Mouse (Mus musculus): ENCODE results near the gene Tsr3. TPM values are rescaled to one million over a fixed set of nuclear protein-coding genes. Genes with fewer than 3 reads are reported as not detected.

Tsr3 gene
- total and polyA plus RNA-seq, 3 experiments: 38.7 to 42.3 (median 40.8) TPM

DNA sequence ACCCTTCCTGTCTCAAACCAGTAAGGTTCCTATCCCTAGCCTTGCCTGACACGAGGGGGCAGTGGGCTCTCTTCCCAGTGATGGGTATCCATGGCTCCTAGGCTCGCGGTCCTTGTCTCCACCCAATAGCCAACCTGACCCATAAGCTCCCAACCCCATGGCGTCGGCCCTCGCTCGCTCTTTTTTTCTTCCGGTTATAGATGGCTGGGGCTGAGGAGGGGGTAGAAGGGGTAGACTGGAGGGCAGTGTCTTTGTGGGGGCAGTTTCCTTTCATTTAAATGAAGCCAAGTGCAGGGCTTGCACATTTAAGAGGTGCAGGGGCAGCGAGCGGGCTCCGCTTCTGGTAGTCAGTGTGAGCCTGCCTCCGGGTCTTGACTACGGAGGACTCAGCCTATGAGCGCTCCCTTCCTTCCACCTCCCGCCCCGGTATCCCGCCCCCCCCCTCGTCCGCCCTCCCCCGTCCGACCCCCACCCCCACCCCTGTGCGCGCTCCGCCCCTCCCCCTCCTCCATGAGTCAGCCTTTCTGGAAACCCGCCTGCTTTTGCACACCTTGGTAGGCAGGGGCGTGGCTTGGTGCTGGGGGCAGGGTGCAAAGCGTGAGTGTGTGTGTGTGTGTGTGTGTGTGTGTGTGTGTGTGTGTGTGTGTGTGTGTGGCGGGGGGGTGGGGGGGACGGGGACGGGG is 18.0 kb upstream of the Tsr3 start:
- peaks cover 26 to 54% of the 10 kb centered on the region in 2 experiments for H3K36me3 ChIP-seq (replicated peaks in 1 of 2; ENCODE audit: control insufficient read depth in 1 of 2, insufficient read depth in 1 of 2, low read length in 1 of 2)
- peak overlapping the region; percentile 82 for H3K9ac ChIP-seq (ENCODE audit: insufficient read depth, low read depth)
- peaks cover 27 to 59% of the 10 kb centered on the region in 2 experiments for H3K4me1 ChIP-seq (ENCODE audit: control insufficient read depth in 1 of 2, insufficient read depth in 2 of 2)
- H3K4me3 ChIP-seq (replicated peaks in 1 of 3; ENCODE audit: low read depth in 2 of 3, low read length in 2 of 3, poor library complexity in 1 of 3): peak overlapping the region; percentile 49 to 58 (median 55)
- no peaks in the 10 kb centered on the region for H3K27me3 ChIP-seq (replicated peaks)
- peak overlapping the region; percentile 95 for H3K27ac ChIP-seq (ENCODE audit: insufficient read depth, low read depth)
- dilution Hi-C loops (cut with MboI; ENCODE audit: extremely low pct_ligation_motif_present, extremely low pct_unique_long_range_greater_than_20kb, low sequenced_read_pairs): no loop called here
- in situ Hi-C loops (cut with MboI; ENCODE audit: low pct_ligation_motif_present, low pct_unique_long_range_greater_than_20kb, low sequenced_read_pairs): no loop called here
- H3K9me3 ChIP-seq (replicated peaks; ENCODE audit: low read length): no peaks in the 10 kb centered on the region
- peak; percentile 85 for DNase-seq (ENCODE audit: extremely low read depth)
- H3K4me2 ChIP-seq (ENCODE audit: insufficient read depth, low read depth, poor library complexity, severe bottlenecking): peak overlapping the region; percentile 86
- TF ChIP-seq MYC (IDR thresholded peaks at IDR 0.05; ENCODE audit: low read depth, low read length) (no peak), EP300 (IDR thresholded peaks at IDR 0.05; ENCODE audit: low read length) (no peak), MAFK (IDR thresholded peaks at IDR 0.05; ENCODE audit: insufficient replicate concordance, low read length) (peak; percentile 59; the same call in 1 of the 2 replicates), TBP (conservative IDR thresholded peaks at IDR 0.05; ENCODE audit: low read depth, low read length) (no peak), SMC3 (IDR thresholded peaks at IDR 0.05; ENCODE audit: low read depth, low read length) (no peak), ELF1 (IDR thresholded peaks at IDR 0.05; ENCODE audit: low read depth, low read length) (no peak; the same call in 1 of the 2 replicates), ZKSCAN1 (IDR thresholded peaks at IDR 0.05; ENCODE audit: borderline replicate concordance, low read depth, low read length) (no peak), CHD1 (IDR thresholded peaks at IDR 0.05; ENCODE audit: low read depth, low read length) (no peak), UBTF (IDR thresholded peaks at IDR 0.05; ENCODE audit: low read depth, low read length) (no peak), ZMIZ1 (IDR thresholded peaks at IDR 0.05; ENCODE audit: low read depth, low read length) (peak; percentile 47; the same call in 1 of the 2 replicates), USF1 (IDR thresholded peaks at IDR 0.05; ENCODE audit: low read depth, low read length) (no peak), RCOR1 (conservative IDR thresholded peaks at IDR 0.05; ENCODE audit: low read depth, low read length) (no peak), BHLHE40 (IDR thresholded peaks at IDR 0.05; ENCODE audit: low read depth, low read length) (no peak), MEF2A (IDR thresholded peaks at IDR 0.05; ENCODE audit: borderline replicate concordance, low read depth, low read length) (no peak), POLR2A (IDR thresholded peaks at IDR 0.05; ENCODE audit: low read depth, low read length) (peak; percentile 87), RAD21 (IDR thresholded peaks at IDR 0.05; ENCODE audit: low read depth, low read length) (no peak), MAZ (IDR thresholded peaks at IDR 0.05; ENCODE audit: low read depth, low read length) (no peak), ZC3H11A (IDR thresholded peaks at IDR 0.05; ENCODE audit: low read depth, low read length) (no peak), IRF4 (IDR thresholded peaks at IDR 0.05; ENCODE audit: low read depth, low read length) (no peak), HCFC1 (IDR thresholded peaks at IDR 0.05; ENCODE audit: low read depth, low read length) (peak; percentile 35; the same call in 1 of the 2 replicates), NRF1 (IDR thresholded peaks at IDR 0.05; ENCODE audit: low read depth, low read length) (no peak), E2F4 (IDR thresholded peaks at IDR 0.05; ENCODE audit: insufficient replicate concordance, low read depth, low read length) (no peak), JUND (conservative IDR thresholded peaks at IDR 0.05; ENCODE audit: low read depth, low read length) (no peak), ZNF384 (IDR thresholded peaks at IDR 0.05; ENCODE audit: low read depth, low read length) (no peak), JUN (IDR thresholded peaks at IDR 0.05; ENCODE audit: insufficient read depth, low read depth, low read length) (no peak), SIN3A (IDR thresholded peaks at IDR 0.05; ENCODE audit: low read length) (0 out of 2 replicates have a peak, but pooled peaks have one; percentile 73), CHD2 (IDR thresholded peaks at IDR 0.05; ENCODE audit: low read length) (no peak), ETS1 (conservative IDR thresholded peaks at IDR 0.05; ENCODE audit: low read depth, low read length) (no peak), KAT2A (IDR thresholded peaks at IDR 0.05; ENCODE audit: insufficient replicate concordance, low read length) (no peak), MAX (IDR thresholded peaks at IDR 0.05; ENCODE audit: low read length) (no peak), CTCF (conservative IDR thresholded peaks at IDR 0.05 in 1 of 2, IDR thresholded peaks at IDR 0.05 in 1 of 2; ENCODE audit: low read depth in 2 of 2, low read length in 2 of 2) (no peak), PAX5 (IDR thresholded peaks at IDR 0.05; ENCODE audit: low read length) (no peak), USF2 (conservative IDR thresholded peaks at IDR 0.05; ENCODE audit: low read depth, low read length) (no peak), POLR2AphosphoS2 (IDR thresholded peaks at IDR 0.05; ENCODE audit: low read depth, low read length) (0 out of 2 replicates have a peak, but pooled peaks have one; percentile 38), TCF12 (IDR thresholded peaks at IDR 0.05; ENCODE audit: low read depth, low read length) (no peak), NELFE (IDR thresholded peaks at IDR 0.05; ENCODE audit: low read depth, low read length) (peak; percentile 70), MXI1 (IDR thresholded peaks at IDR 0.05; ENCODE audit: low read depth, low read length) (no peak; the same call in 1 of the 2 replicates), GABPA (IDR thresholded peaks at IDR 0.05; ENCODE audit: insufficient replicate concordance, low read depth, low read length) (no peak)
- peaks cover 11% of the 10 kb centered on the region; the same call in 1 of the 2 replicates for H3K79me2 ChIP-seq (replicated peaks; ENCODE audit: control insufficient read depth, extremely low read depth, insufficient read depth, poor library complexity, severe bottlenecking)

All from CH12.LX (cell line).